Mouse (Mus musculus) heart, postnatal 25 days (tissue): ENCODE results near the gene Ppm1h. TPM values are rescaled to one million over a fixed set of nuclear protein-coding genes. Genes with fewer than 3 reads are reported as not detected.

ENCODE experiments used
- DNase-seq: peaks from one replicate; pipeline ENCODE4 v3.0.0; 2022; ENCODE audit warnings: low spot score
- intact Hi-C: fragments of 180-260 bp; cut with DNase I; formaldehyde crosslinking; loops from one replicate; pipeline ENCODE4 v1.15.1; 2025
- total RNA-seq, 2 experiments: library from RNA; stranded (reverse); gene quantifications; 2 replicates each; pipeline ENCODE4 v1.2.3; 2021

Gene Ppm1h
- total RNA-seq, 2 experiments from 2014 or later, result 6.8 to 7.3 TPM

DNA sequence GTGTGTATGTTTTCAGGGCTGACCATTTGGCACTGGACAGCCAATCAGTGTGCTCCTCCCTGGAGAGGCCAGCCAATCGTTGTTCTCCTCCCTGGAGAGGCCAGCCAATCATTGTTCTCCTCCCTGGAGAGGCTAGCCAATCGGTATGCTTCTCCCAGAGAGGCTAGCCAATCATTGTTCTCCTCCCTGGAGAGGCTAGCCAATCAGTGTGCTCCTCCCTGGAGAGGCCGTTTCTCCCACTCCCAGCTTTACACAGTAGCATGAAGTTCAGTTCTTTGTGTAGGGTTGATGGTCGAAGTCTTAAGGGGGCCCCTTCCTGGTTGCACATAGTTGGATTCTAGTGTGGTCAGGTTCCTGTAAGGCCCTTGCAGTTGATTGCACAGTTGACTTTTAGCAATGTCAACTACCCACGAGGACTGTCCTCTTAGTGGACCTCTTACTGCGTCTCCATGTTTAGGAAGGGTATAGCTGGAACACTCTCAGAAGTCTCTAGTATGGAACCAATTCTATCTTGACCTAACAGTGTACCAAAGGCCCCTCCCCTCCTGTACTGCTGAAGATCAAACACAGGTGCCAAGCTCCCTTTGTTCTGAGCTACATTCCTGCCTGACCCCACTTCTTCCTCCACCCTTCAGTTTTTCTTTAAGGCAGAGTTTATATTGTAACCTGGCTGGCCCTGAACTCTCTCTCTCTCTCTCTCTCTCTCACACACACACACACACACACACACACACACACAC is 84.4 kb downstream of the Ppm1h start:
- intact Hi-C loops, result no loop called here
- no peak for DNase-seq

GRCm38 (mm10) chr10:122763596-122763995 is 85.0 kb downstream of the Ppm1h start:
- no peak for DNase-seq
- intact Hi-C loops, result no loop called here

DNA sequence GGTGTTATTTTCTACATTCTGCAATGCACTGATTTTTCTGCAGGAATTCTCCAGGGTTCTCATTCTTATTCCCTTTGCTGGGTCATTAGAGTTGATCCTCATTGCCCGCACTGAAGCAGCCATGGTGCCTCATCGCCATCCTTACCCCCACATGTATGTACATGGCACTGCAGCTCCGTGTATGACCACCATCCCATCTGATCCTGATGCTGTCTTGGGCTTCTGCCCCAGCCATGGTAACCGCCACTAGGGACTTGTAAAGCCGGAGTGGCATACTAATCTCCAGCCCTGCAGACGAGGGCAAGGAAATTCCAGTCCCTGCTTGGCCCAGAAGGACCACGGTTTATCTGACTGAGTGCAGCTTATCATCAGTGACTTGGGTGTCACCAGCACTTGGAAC is 86.1 kb downstream of the Ppm1h start:
- intact Hi-C loops, result no loop called here
- DNase-seq, result no peak

DNA sequence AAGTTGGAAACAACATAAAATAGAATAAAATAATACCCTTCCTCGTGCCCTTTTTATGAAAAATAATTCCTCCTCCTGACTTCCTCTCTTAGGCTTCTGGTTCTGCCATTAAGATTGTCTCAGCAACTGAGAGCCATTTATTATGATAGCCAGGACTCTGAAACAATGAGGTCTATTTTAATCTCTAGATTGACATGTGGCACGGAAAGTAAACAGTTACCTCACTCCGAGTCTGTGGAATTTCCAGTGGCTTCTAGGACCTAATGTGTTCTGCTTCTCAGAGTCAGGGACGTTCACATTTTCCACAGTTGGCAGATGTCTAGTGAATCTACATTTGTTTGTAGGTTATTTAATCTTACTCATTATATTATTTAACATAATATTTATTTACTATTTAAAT is 87.0 kb downstream of the Ppm1h start:
- intact Hi-C loops, result no loop called here
- DNase-seq, result no peak

- intact Hi-C loops, result no loop called here
These were observed 87.4 kb downstream of the Ppm1h start for GRCm38 (mm10) chr10:122765992-122766391.

DNA sequence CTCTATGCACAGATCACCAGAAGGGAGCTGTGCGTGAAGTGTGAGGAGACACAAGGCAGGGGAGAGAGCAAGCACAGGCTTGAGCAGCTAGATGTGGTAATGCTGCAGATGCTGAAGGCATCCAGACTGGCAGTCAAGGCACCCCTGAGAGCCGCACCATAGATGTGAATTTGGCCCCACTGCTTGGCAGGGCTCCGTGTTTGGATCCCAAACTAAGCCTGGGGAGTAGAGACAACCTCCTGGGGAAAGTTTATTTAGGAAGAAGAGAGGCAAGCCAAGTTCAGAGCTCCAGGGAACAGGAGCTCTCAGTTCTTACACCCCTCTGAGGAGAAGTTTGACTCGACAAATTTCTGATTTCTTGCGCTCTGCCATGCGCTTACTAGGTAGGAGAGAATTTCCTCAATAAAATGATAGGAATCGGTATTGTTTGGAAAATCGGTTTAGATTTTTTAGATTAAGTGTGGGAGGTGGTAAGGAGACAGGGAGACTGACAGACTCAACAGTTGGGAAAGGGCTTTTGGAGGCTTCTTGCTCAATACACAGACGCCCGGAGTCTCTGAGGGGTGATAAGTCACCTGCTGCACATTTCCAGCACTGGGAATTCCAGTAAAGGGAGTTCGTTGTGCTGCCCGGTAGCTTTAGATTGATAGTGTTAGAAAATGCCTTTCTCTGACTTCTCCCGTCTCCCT is 89.8 kb downstream of the Ppm1h start:
- intact Hi-C loops, result no loop called here
- no peak for DNase-seq

More at GRCm38 (mm10) chr10:122765992-122766391, 87.4 kb downstream of the Ppm1h start:
- no peak for DNase-seq

DNA sequence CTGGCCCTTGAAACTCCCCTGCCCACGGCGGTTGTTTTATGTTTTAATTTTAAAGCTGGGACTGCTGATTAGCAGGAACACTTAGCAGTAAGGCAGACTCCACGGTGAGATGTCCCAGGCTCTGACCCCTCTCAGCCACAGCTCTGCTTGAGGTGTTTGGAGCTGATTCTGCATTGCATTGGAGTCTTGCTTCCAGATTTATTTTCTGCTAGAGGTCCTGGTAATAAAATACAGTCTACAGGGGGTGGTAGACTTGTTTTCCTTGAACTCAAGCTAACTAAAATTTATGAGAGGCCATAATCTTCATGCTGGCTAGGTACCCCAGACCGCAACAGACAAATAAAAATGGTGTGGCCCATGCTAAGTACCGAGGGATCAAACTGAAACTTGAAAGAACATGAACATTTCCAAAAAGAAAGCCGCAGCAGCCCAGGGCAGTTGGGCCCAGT is 90.4 kb downstream of the Ppm1h start:
- DNase-seq, result no peak
- intact Hi-C loops, result no loop called here

- no peak for DNase-seq
- intact Hi-C loops, result no loop called here
These were observed 91.8 kb downstream of the Ppm1h start for GRCm38 (mm10) chr10:122770337-122770736.

DNA sequence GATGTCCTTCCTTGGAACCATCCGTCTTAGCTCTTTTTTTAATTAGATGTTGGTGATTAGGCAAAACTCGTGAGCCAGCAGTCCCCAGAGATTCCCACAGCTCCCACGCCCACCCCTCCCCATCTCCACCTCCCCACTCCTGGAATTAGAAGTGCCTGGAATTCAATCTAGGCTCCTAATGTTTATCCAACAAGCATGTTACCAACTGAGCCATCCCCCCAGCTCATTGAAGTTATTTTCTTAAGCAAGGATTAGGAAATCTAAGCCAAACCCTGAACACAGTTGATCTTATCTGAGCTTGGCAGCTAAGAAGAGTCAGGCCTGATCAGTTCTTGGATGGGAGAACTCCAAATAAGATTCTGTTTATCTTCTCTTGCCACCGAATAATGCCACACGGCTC is 92.4 kb downstream of the Ppm1h start:
- no peak for DNase-seq
- intact Hi-C loops, result no loop called here

GRCm38 (mm10) chr10:122774169-122774568 is 95.6 kb downstream of the Ppm1h start:
- intact Hi-C loops, result no loop called here
- no peak for DNase-seq

- intact Hi-C loops, result no loop called here
- DNase-seq, result no peak
These were observed 98.9 kb downstream of the Ppm1h start for GRCm38 (mm10) chr10:122777436-122777835.

DNA sequence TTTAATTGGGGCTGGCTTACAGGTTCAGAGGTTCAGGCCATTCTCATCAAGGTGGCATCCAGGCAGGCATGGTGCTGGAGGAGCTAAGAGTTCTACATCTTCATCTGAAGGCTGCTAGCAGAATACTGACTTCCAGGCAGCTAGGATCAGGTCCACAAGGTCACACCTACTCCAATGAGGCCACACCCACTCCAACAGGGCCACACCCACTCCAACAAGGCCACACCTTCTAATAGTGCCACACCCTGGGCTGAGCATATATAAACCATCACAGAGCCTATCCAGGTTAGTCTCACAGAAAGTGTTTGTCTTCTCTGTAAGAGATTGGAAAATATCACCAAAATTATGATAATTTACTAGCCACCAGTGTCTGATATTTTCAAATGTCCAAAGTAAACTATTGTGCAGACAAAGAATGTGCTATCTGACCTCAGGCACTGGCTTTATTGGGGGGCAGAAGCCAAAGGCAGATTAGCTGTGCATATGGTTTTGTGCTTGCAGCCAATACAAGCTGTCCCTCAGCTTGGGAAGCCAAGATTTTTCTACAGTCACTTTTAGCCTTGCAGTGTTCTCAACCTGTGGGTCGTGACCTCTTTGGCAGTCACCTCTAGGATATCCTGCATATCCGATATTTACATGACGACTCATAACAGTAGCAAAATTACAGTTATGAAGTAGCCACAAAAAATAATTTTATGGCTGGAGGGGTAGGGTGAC is 99.5 kb downstream of the Ppm1h start:
- DNase-seq, result no peak
- intact Hi-C loops, result no loop called here

GRCm38 (mm10) chr10:122779351-122779750 is 100.8 kb downstream of the Ppm1h start:
- DNase-seq, result no peak
- intact Hi-C loops, result no loop called here

- intact Hi-C loops, result no loop called here
- peak; percentile 14 for DNase-seq
These were observed 104.2 kb downstream of the Ppm1h start for GRCm38 (mm10) chr10:122782755-122783154.

GRCm38 (mm10) chr10:122789648-122790170 is 111.1 kb downstream of the Ppm1h start:
- intact Hi-C loops, result loop anchor here (5.0 kb wide), 1 partner anchor 37 kb away; no protein-coding TSS in a partner anchor
- DNase-seq, result no peak

- DNase-seq, result no peak
- intact Hi-C loops, result loop anchor here (5.0 kb wide), 1 partner anchor 40 kb away; no protein-coding TSS in a partner anchor
These were observed 113.7 kb downstream of the Ppm1h start for GRCm38 (mm10) chr10:122792021-122792966.

DNA sequence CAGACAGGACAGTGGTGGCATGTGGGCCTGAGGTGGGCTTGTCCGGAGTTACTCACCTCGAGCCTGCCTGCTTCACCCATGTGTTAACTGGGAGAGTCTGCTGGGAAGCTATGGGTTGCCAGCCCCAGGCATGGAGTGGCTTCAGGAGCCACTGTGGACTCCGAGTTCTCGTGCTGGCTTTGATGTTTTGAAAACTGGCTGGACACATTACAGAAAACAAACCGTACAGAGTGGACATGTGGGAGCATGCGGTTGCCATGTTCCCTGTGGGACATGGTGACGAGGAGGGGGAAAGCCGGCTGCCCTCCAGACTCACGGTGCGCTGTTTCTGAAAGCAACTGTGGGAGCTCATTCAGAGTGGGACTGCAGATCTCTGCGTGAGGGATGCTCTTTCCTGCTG is 114.6 kb downstream of the Ppm1h start:
- DNase-seq, result no peak
- intact Hi-C loops, result loop anchor here (5.0 kb wide), 1 partner anchor 41 kb away; no protein-coding TSS in a partner anchor

- DNase-seq, result peak; percentile 42
These were observed 115.8 kb downstream of the Ppm1h start for GRCm38 (mm10) chr10:122794187-122794850.

DNA sequence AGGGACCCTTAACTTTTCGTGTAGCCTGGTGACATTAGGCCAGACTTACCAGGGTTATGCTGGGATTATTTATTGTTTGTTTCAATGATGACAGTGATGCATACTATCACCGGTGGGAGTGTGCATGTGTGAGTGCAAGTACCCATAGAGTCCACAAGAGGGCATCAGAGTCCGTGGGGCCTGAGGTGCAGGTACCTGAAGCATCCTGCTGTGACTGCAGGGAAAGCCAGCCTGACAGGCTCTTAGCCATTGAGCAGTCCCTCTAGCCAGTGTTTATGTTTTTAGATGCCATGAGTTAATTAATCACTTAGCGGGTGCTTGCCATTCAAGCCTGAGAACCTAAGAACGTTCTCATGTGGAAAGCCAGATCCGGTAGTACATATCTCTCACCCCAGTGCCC is 119.4 kb downstream of the Ppm1h start:
- DNase-seq, result no peak
- intact Hi-C loops, result loop anchor here (5.0 kb wide), 1 partner anchor 121 kb away; the partner anchor contains the start of gene Ppm1h

More at GRCm38 (mm10) chr10:122794187-122794850, 115.8 kb downstream of the Ppm1h start:
- intact Hi-C loops, result loop anchor here (5.0 kb wide), 1 partner anchor 42 kb away; no protein-coding TSS in a partner anchor
